In genomic region chr11:70845457-70845978, GRCm38 (mm10) we compare ENCODE assay signal across 9 mouse cellular contexts. TPM values are rescaled to one million over a fixed set of nuclear protein-coding genes. Genes with fewer than 3 reads are reported as not detected.
DNase-seq lines count a peak whose midpoint lies in the region; ATAC-seq and TF ChIP-seq lines count a peak whose summit lies in the region.
"Had no signal": no experiment of that assay in that cellular context is flagged by ENCODE, and none has a peak within 500 bp of the region (broad histone marks: within the 10 kb centered on the region; RNA-seq: fewer than 3 reads in every experiment).

No protein-coding gene starts in this region.

- no peak for ATAC-seq in heart, embryonic 15.5 days (replicated peaks; ENCODE audit: insufficient number of reproducible peaks, insufficient read depth, low FRiP score, low read depth)
- no peak for ATAC-seq in G1E (ENCODE audit: extremely low read depth, insufficient number of reproducible peaks, low FRiP score, poor library complexity, severe bottlenecking)
- no peak for ATAC-seq in forebrain, embryonic 16.5 days

- peak overlapping the region; percentile 85 for H3K9ac ChIP-seq in heart, embryonic 15.5 days
- peak overlapping the region; percentile 86 for H3K9ac ChIP-seq in forebrain, embryonic 16.5 days (replicated peaks; ENCODE audit: low read depth, low read length)

- intact Hi-C loops in heart, postnatal 36 days (cut with DNase I) = no loop called here

- H3K27ac ChIP-seq in heart, embryonic 15.5 days = peak overlapping the region; percentile 88
- no peak overlapping the region for H3K27ac ChIP-seq in forebrain, embryonic 16.5 days (ENCODE audit: low read length)
- peak overlapping the region; percentile 61 for H3K27ac ChIP-seq in macrophage

- no peaks in the 10 kb centered on the region for H3K9me3 ChIP-seq in heart, embryonic 15.5 days (replicated peaks)
- no peaks in the 10 kb centered on the region for H3K9me3 ChIP-seq in G1E (replicated peaks)
- H3K9me3 ChIP-seq in forebrain, embryonic 16.5 days (ENCODE audit: control insufficient read depth, low read length) = no peaks in the 10 kb centered on the region

- 4% methylated on average over 19 of the region's 19 CpGs for WGBS in heart, embryonic 15.5 days
- WGBS in forebrain, embryonic 16.5 days = 6% methylated on average over 19 of the region's 19 CpGs
- WGBS in macrophage (ENCODE audit: missing documents) = 10% methylated on average over 19 of the region's 19 CpGs

- no peaks in the 10 kb centered on the region for H3K36me3 ChIP-seq in heart, embryonic 15.5 days
- H3K36me3 ChIP-seq in G1E (replicated peaks) (peaks cover 5% of the 10 kb centered on the region), macrophage (ENCODE audit: inconsistent target) (no peaks in the 10 kb centered on the region)
- H3K36me3 ChIP-seq in forebrain, embryonic 16.5 days (ENCODE audit: control insufficient read depth, insufficient read depth) = no peaks in the 10 kb centered on the region

- no peaks in the 10 kb centered on the region for H3K27me3 ChIP-seq in heart, embryonic 15.5 days
- H3K27me3 ChIP-seq in G1E (ENCODE audit: insufficient read depth, low read length) = peaks cover 9% of the 10 kb centered on the region
- H3K27me3 ChIP-seq in forebrain, embryonic 16.5 days (replicated peaks; ENCODE audit: control insufficient read depth, insufficient read depth, low read length) = no peaks in the 10 kb centered on the region

- no peak for DNase-seq in heart, postnatal 36 days
- no peak for DNase-seq in G1E (ENCODE audit: low spot score)
- DNase-seq in urinary bladder, postnatal 10 days (ENCODE audit: low spot score) = no peak
- DNase-seq in cerebellum, postnatal 14 days = no peak
- DNase-seq in thymus, adult 18-20 months = no peak

- peak overlapping the region; percentile 81 for H3K4me2 ChIP-seq in heart, embryonic 15.5 days
- peak overlapping the region; percentile 61 for H3K4me2 ChIP-seq in forebrain, embryonic 16.5 days (ENCODE audit: low read length)

- peaks cover 19% of the 10 kb centered on the region for H3K4me1 ChIP-seq in heart, embryonic 15.5 days (replicated peaks)
- H3K4me1 ChIP-seq in G1E (ENCODE audit: insufficient read depth, low read depth, low read length) = peaks cover 36% of the 10 kb centered on the region
- H3K4me1 ChIP-seq in forebrain, embryonic 16.5 days (replicated peaks; ENCODE audit: control insufficient read depth, insufficient read depth, low read length) = peaks cover 17% of the 10 kb centered on the region

- H3K4me3 ChIP-seq in heart, embryonic 15.5 days = peak overlapping the region; percentile 95
- H3K4me3 ChIP-seq in G1E (ENCODE audit: low read depth, low read length) (peak overlapping the region; percentile 91), macrophage (ENCODE audit: inconsistent target) (peak overlapping the region; percentile 70)
- peak overlapping the region; percentile 92 for H3K4me3 ChIP-seq in forebrain, embryonic 16.5 days (replicated peaks; ENCODE audit: low read length)

- no peak for TF ChIP-seq CTCF in G1E (IDR thresholded peaks at IDR 0.05; ENCODE audit: low read depth, low read length)

- peaks cover 61% of the 10 kb centered on the region for H3K79me2 ChIP-seq in macrophage (ENCODE audit: inconsistent target)

RNA-seq across cellular contexts. Expression of gene Rabep1, which starts 0.9 kb away (rescaled TPM):
- 26.4 and 29.1 TPM in 2 replicates for polyA plus RNA-seq in heart, embryonic 15.5 days (2015; fragmentation: Nextera tagmentation; extraction: Ambion mirVana)
- total RNA-seq in heart, postnatal 36 days (2021) = 10 to 100 TPM; 35.9 to 36.5 TPM
- total RNA-seq in G1E (2014; fragmentation: Nextera tagmentation) (48.0 and 50.1 TPM in 2 replicates), G1E (2017) (80.6 and 111 TPM in 2 replicates)
- polyA plus RNA-seq in G1E (2012) (18.1 and 22.9 TPM in 2 replicates), macrophage (2018) (27.9 to 38.0 TPM (median 32.0 TPM) in 3 replicates)
- polyA plus RNA-seq in forebrain, embryonic 16.5 days (2015; fragmentation: Nextera tagmentation; extraction: Ambion mirVana) = 77.9 and 82.8 TPM in 2 replicates
- 100 to 1,000 TPM; 107 to 236 (median 170) TPM for total RNA-seq in macrophage (2018; cell fraction: chromatin; rRNA removed)
- total RNA-seq in macrophage (2018; cell fraction: cytosol; rRNA removed) = 10 to 100 TPM; 37.8 to 63.8 (median 49.3) TPM
- 100 to 1,000 TPM in 13 of 26 experiments, 10 to 100 TPM in 13; 58.5 to 165 (median 99.2) TPM for total RNA-seq in macrophage (2018; cell fraction: nucleus; rRNA removed)

RNA-seq across cellular contexts. Expression of gene Scimp, which starts 33.1 kb away (rescaled TPM):
- polyA plus RNA-seq in heart, embryonic 15.5 days (2015; fragmentation: Nextera tagmentation; extraction: Ambion mirVana) = 0.45 and 0.60 TPM in 2 replicates
- under 1 TPM; 0.47 to 0.89 TPM for total RNA-seq in heart, postnatal 36 days (2021)
- total RNA-seq in G1E (2014; fragmentation: Nextera tagmentation) (not detected in 2 replicates), G1E (2017) (not detected in 2 replicates)
- polyA plus RNA-seq in G1E (2012) (not detected in 2 replicates), macrophage (2018) (1.2 to 5.3 TPM (median 2.4 TPM) in 3 replicates)
- not detected in 2 replicates for polyA plus RNA-seq in forebrain, embryonic 16.5 days (2015; fragmentation: Nextera tagmentation; extraction: Ambion mirVana)
- total RNA-seq in macrophage (2018; cell fraction: chromatin; rRNA removed) = 1 to 10 TPM in 10 of 26 experiments, under 1 TPM in 3, not detected in 13; 0.74 to 3.1 (median 1.2) TPM
- total RNA-seq in macrophage (2018; cell fraction: cytosol; rRNA removed) = 10 to 100 TPM in 8 of 26 experiments, 1 to 10 TPM in 18; 1.1 to 16.8 (median 5.2) TPM
- total RNA-seq in macrophage (2018; cell fraction: nucleus; rRNA removed) = 10 to 100 TPM in 4 of 26 experiments, 1 to 10 TPM in 17, under 1 TPM in 2, not detected in 3; 0.75 to 12.7 (median 3.5) TPM
- total RNA-seq: gastrocnemius, adult 8-10 months had no signal
